Mouse (Mus musculus) c-Kit-positive CD71-positive TER-119-positive erythroid progenitor cells, embryonic 14.5 days (primary cell): ENCODE measurements around the gene Mgll.

Experiments
- DNase-seq: peaks from one replicate; pipeline ENCODE4 v3.0.0-alpha.2; 2013; ENCODE audit warnings: low spot score

The Mgll gene

GRCm38 (mm10) chr6:88743601-88744291 lies 19.5 kb downstream of the Mgll start:
- DNase-seq = no peak

GRCm38 (mm10) chr6:88745027-88745426 lies 20.8 kb downstream of the Mgll start:
- DNase-seq = no peak

- DNase-seq = no peak
Observed at GRCm38 (mm10) chr6:88746271-88746670, 22.1 kb downstream of the Mgll start.

GRCm38 (mm10) chr6:88747296-88748040 lies 23.3 kb downstream of the Mgll start:
- DNase-seq = no peak

GRCm38 (mm10) chr6:88750884-88751283 lies 26.7 kb downstream of the Mgll start:
- DNase-seq = no peak

- no peak for DNase-seq
Observed at GRCm38 (mm10) chr6:88752711-88753219, 28.6 kb downstream of the Mgll start.

GRCm38 (mm10) chr6:88753578-88753977 lies 29.4 kb downstream of the Mgll start:
- DNase-seq = no peak

- DNase-seq = no peak
Observed at GRCm38 (mm10) chr6:88756992-88757391, 32.8 kb downstream of the Mgll start.

GRCm38 (mm10) chr6:88758074-88758473 lies 33.9 kb downstream of the Mgll start:
- DNase-seq = peak; percentile 22

- peak; percentile 76 for DNase-seq
Observed at GRCm38 (mm10) chr6:88758568-88759522, 34.6 kb downstream of the Mgll start.

- peak; percentile 87 for DNase-seq
Observed at GRCm38 (mm10) chr6:88759793-88760453, 35.7 kb downstream of the Mgll start.

GRCm38 (mm10) chr6:88760935-88761635 lies 36.9 kb downstream of the Mgll start:
- DNase-seq = no peak

GRCm38 (mm10) chr6:88761684-88762439 lies 37.6 kb downstream of the Mgll start:
- no peak for DNase-seq

GRCm38 (mm10) chr6:88762440-88763196 lies 38.4 kb downstream of the Mgll start:
- no peak for DNase-seq

- no peak for DNase-seq
Observed at GRCm38 (mm10) chr6:88763518-88764077, 39.4 kb downstream of the Mgll start.

- no peak for DNase-seq
Observed at GRCm38 (mm10) chr6:88764281-88764680, 40.1 kb downstream of the Mgll start.

GRCm38 (mm10) chr6:88767740-88768139 lies 43.5 kb downstream of the Mgll start:
- DNase-seq = no peak

- no peak for DNase-seq
Observed at GRCm38 (mm10) chr6:88769723-88770122, 45.5 kb downstream of the Mgll start.

- no peak for DNase-seq
Observed at GRCm38 (mm10) chr6:88770300-88770904, 46.2 kb downstream of the Mgll start.
